Mouse (Mus musculus) heart, postnatal 0 days (tissue): ENCODE results near the gene Rhbdl1. TPM values are rescaled to one million over a fixed set of nuclear protein-coding genes. Genes with fewer than 3 reads are reported as not detected.

Source experiments
- ATAC-seq: fragments of 200-750 bp; cut with Nextera tagmentation; 2 replicates; pipeline ENCODE4 v1.8.0; 2017; ENCODE audit warnings: low read depth, moderate number of reproducible peaks, moderate library complexity; ENCODE audit not compliant: insufficient read depth
- DNase-seq: peaks from one replicate; pipeline ENCODE4 v3.0.0-alpha.2; 2016; ENCODE audit warnings: low spot score
- H3K27ac ChIP-seq: fragments of 300-500 bp; sonication (generic); 2 replicates; pipeline ENCODE4 v1.5.1; 2014; ENCODE audit warnings: low read depth, mild to moderate bottlenecking
- H3K27me3 ChIP-seq: fragments of 300-500 bp; sonication (generic); 2 replicates; pipeline ENCODE4 v1.6.1; 2014; ENCODE audit warnings: low read length, mixed read lengths; ENCODE audit not compliant: control insufficient read depth, insufficient read depth
- H3K36me3 ChIP-seq: fragments of 300-500 bp; sonication (generic); replicated peaks from 2 replicates; pipeline ENCODE4 v1.6.1; 2014; ENCODE audit warnings: low read length, mixed read lengths; ENCODE audit not compliant: control insufficient read depth, insufficient read depth
- H3K4me1 ChIP-seq: fragments of 300-500 bp; sonication (generic); 2 replicates; pipeline ENCODE4 v1.6.1; 2014; ENCODE audit warnings: antibody characterized with exemption; ENCODE audit not compliant: control insufficient read depth, insufficient read depth
- H3K4me2 ChIP-seq: fragments of 300-500 bp; sonication (generic); 2 replicates; pipeline ENCODE4 v1.6.1; 2014; ENCODE audit warnings: low read depth, mild to moderate bottlenecking, low read length, moderate library complexity
- H3K4me3 ChIP-seq: fragments of 300-500 bp; sonication (generic); 2 replicates; pipeline ENCODE4 v1.5.1; 2014; ENCODE audit warnings: low read depth, low read length
- H3K9ac ChIP-seq: fragments of 300-500 bp; sonication (generic); replicated peaks from 2 replicates; pipeline ENCODE4 v1.6.1; 2014; ENCODE audit warnings: low read depth, low read length, mixed read lengths
- H3K9me3 ChIP-seq: fragments of 300-500 bp; sonication (generic); replicated peaks from 2 replicates; pipeline ENCODE4 v1.6.1; 2016; ENCODE audit warnings: low read length; ENCODE audit not compliant: control insufficient read depth
- CTCF ChIP-seq: IDR thresholded peaks from 2 replicates; pipeline ENCODE4 v1.5.1; 2016; ENCODE audit warnings: antibody characterized with exemption, control low read depth, low read depth
- EP300 ChIP-seq: IDR thresholded peaks from 2 replicates; pipeline ENCODE4 v1.6.1; 2016; ENCODE audit warnings: antibody characterized with exemption, low read depth
- WGBS: fragments of 180-500 bp; shearing (Covaris S2); extraction: QIAGEN DNeasy Blood & Tissue Kit; methylation state at CpG from one replicate; pipeline ENCODE4 v1.1.7; 2014; 5-methylcytosine and 5-hydroxymethylcytosine counted together
- microRNA-seq: library from miRNA; unstranded; fragments of <30 nt; microRNA quantifications from one replicate; pipeline ENCODE4, GENCODE M21; 2016
- polyA plus RNA-seq: library from polyadenylated mRNA; unstranded; fragments of >200 nt; fragmentation: Nextera tagmentation; extraction: Ambion mirVana; gene quantifications from 2 replicates; pipeline ENCODE4 v1.2.1, GENCODE M21; 2015
- total RNA-seq: library from RNA; depleted of rRNA; stranded (reverse); fragments of >200 nt; gene quantifications from 2 replicates; pipeline ENCODE4 v1.2.3, GENCODE M21; 2014; ENCODE audit warnings: low replicate concordance; rRNA removed

Gene Rhbdl1
- total and polyA plus RNA-seq, 2 experiments from 2014 or later, result 2.2 to 2.3 TPM

DNA sequence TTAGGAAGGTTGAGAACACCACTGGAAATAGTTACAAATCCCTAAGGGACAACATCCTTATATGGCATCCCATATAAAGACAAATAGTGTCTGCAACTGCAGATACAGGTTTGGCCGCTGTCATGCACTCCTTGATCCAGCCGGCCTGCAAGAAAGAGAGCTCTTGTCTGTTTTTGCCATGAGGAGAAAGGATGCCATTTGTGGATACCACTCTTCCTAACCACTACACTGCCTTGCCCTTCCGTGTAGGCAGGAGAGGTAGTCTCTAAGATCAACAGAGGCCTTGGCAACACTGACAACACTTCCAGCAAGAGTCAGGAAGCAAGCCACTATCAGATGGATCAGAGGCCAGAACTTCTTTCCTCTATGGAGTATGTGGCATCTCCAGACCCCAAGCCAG, 50.8 kb downstream of the Rhbdl1 start, which contains the start of gene Ccdc78:
TSS of gene Ccdc78 (plus strand) at position 301 of the 400 bp plus-strand sequence.
- Histone ChIP-seq H3K36me3 (peaks cover 35% of the 10 kb centered on the region), H3K4me1 (peaks cover 10% of the 10 kb centered on the region), H3K27me3 (no peaks in the 10 kb centered on the region), H3K9me3 (no peaks in the 10 kb centered on the region), H3K9ac (peak within 1 kb of the TSS; percentile 55; the same call in 1 of the 2 replicates), H3K4me2 (peak within 1 kb of the TSS; percentile 84), H3K27ac (peak within 1 kb of the TSS; percentile 61; the same call in 1 of the 2 replicates), H3K4me3 (peak within 1 kb of the TSS; percentile 71)
- ATAC-seq, result no peak
- no peak for DNase-seq
- no peak for TF ChIP-seq EP300
- no peak for TF ChIP-seq CTCF
- WGBS, result 71% methylated on average over 3 of the region's 3 CpGs

DNA sequence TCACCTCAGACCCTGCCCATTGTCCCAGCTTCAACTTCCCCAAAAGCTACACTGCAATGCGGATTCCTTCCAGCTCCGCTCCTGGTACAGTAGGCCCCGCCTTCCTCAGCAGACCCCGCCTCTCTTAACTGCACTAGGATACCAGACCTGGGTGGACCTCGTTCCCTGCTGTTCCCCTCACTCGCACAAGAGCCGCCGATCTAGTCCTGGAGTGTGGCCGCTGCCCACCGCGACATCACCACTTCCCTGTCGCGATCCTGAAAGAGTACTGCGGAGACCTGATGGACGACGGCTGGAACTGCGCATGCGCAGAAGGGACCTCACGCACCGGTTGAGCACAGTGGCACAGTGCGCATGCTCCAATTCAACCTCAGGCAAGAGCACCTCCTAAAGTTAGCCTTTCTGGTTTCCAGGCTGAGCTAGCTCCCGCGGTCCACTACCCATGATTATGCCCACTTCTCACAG, 51.8 kb downstream of the Rhbdl1 start, which contains the start of gene Haghl:
TSS of gene Haghl (minus strand) at position 393 of the 465 bp plus-strand sequence.
- Histone ChIP-seq H3K4me3 (peak within 1 kb of the TSS; percentile 71), H3K27ac (peak within 1 kb of the TSS; percentile 61; the same call in 1 of the 2 replicates), H3K4me1 (peaks cover 10% of the 10 kb centered on the region), H3K9me3 (no peaks in the 10 kb centered on the region), H3K27me3 (no peaks in the 10 kb centered on the region), H3K9ac (peak within 1 kb of the TSS; percentile 55), H3K36me3 (peaks cover 42% of the 10 kb centered on the region), H3K4me2 (peak within 1 kb of the TSS; percentile 84)
- WGBS, result under 1% methylated on average over 23 of the region's 23 CpGs
- DNase-seq (peak; percentile 95), ATAC-seq (peak; percentile 84)
- TF ChIP-seq EP300 (no peak), CTCF (no peak)

Small RNAs within 50 kb of the gene (microRNA-seq; reads per million reads assigned to microRNA genes)
- gene Mir3082, result 0.89 reads per million

Other genes starting within 250 kb of the Rhbdl1 start
- gene Gng13, start 120.1 kb downstream of the Rhbdl1 start, total RNA-seq, result not detected in 2 replicates
- gene Gng13, start 120.1 kb downstream of the Rhbdl1 start, polyA plus RNA-seq, result 3.2 and 6.6 TPM in 2 replicates
- gene Chtf18, start 109.9 kb downstream of the Rhbdl1 start, total RNA-seq, result 9.1 and 10.8 TPM in 2 replicates
- gene Chtf18, start 109.9 kb downstream of the Rhbdl1 start, polyA plus RNA-seq, result 3.9 and 4.1 TPM in 2 replicates
- 3.2 and 4.9 TPM in 2 replicates for gene Rpusd1, start 109.6 kb downstream of the Rhbdl1 start, total RNA-seq
- 9.3 and 9.5 TPM in 2 replicates for gene Rpusd1, start 109.6 kb downstream of the Rhbdl1 start, polyA plus RNA-seq
- not detected in 2 replicates for gene Mslnl, start 101.3 kb downstream of the Rhbdl1 start, total RNA-seq
- not detected in 2 replicates for gene Mslnl, start 101.3 kb downstream of the Rhbdl1 start, polyA plus RNA-seq
- 45.4 and 83.3 TPM in 2 replicates for gene Msln, start 82.9 kb downstream of the Rhbdl1 start, total RNA-seq
- gene Msln, start 82.9 kb downstream of the Rhbdl1 start, polyA plus RNA-seq, result 58.5 and 60.3 TPM in 2 replicates
- gene Narfl, start 63.5 kb downstream of the Rhbdl1 start, total RNA-seq, result 36.8 and 86.7 TPM in 2 replicates
- gene Narfl, start 63.5 kb downstream of the Rhbdl1 start, polyA plus RNA-seq, result 45.1 and 47.7 TPM in 2 replicates
- gene Haghl, start 51.6 kb downstream of the Rhbdl1 start, total RNA-seq, result 50.3 and 59.4 TPM in 2 replicates
- 46.1 and 47.7 TPM in 2 replicates for gene Haghl, start 51.6 kb downstream of the Rhbdl1 start, polyA plus RNA-seq
- gene Ccdc78, start 50.7 kb downstream of the Rhbdl1 start, total RNA-seq, result not detected in 2 replicates
- 0.12 and 0.55 TPM in 2 replicates for gene Ccdc78, start 50.7 kb downstream of the Rhbdl1 start, polyA plus RNA-seq
- gene Fam173a, start 44.4 kb downstream of the Rhbdl1 start, total RNA-seq, result 32.0 and 32.5 TPM in 2 replicates
- gene Fam173a, start 44.4 kb downstream of the Rhbdl1 start, polyA plus RNA-seq, result 55.6 and 63.1 TPM in 2 replicates
- gene AC134908.4, start 41.6 kb downstream of the Rhbdl1 start, total RNA-seq, result not detected in 2 replicates
- gene AC134908.4, start 41.6 kb downstream of the Rhbdl1 start, polyA plus RNA-seq, result 0.66 TPM in 1 of 2 replicates, not detected in the other
- 38.5 and 75.3 TPM in 2 replicates for gene Metrn, start 40.2 kb downstream of the Rhbdl1 start, total RNA-seq
- gene Metrn, start 40.2 kb downstream of the Rhbdl1 start, polyA plus RNA-seq, result 18.2 and 21.0 TPM in 2 replicates
- gene Fbxl16, start 28.2 kb downstream of the Rhbdl1 start, total RNA-seq, result 2.1 TPM in 1 of 2 replicates, not detected in the other
- gene Fbxl16, start 28.2 kb downstream of the Rhbdl1 start, polyA plus RNA-seq, result 0.25 and 0.48 TPM in 2 replicates
- 13.3 and 20.8 TPM in 2 replicates for gene Wdr24, start 13.7 kb downstream of the Rhbdl1 start, total RNA-seq
- 9.6 and 10.5 TPM in 2 replicates for gene Wdr24, start 13.7 kb downstream of the Rhbdl1 start, polyA plus RNA-seq
- 32.2 and 34.6 TPM in 2 replicates for gene Jmjd8, start 8.4 kb downstream of the Rhbdl1 start, total RNA-seq
- 26.1 and 26.2 TPM in 2 replicates for gene Jmjd8, start 8.4 kb downstream of the Rhbdl1 start, polyA plus RNA-seq
- gene Stub1, start 3.9 kb downstream of the Rhbdl1 start, total RNA-seq, result 115 and 154 TPM in 2 replicates
- 212 and 219 TPM in 2 replicates for gene Stub1, start 3.9 kb downstream of the Rhbdl1 start, polyA plus RNA-seq
- 3.8 TPM in 1 of 2 replicates, not detected in the other for gene Gm20683, start 4.5 kb upstream of the Rhbdl1 start, total RNA-seq
- gene Gm20683, start 4.5 kb upstream of the Rhbdl1 start, polyA plus RNA-seq, result 1.5 and 1.8 TPM in 2 replicates
- 88.2 and 116 TPM in 2 replicates for gene Rhot2, start 7.6 kb upstream of the Rhbdl1 start, total RNA-seq
- 27.1 and 27.5 TPM in 2 replicates for gene Rhot2, start 7.6 kb upstream of the Rhbdl1 start, polyA plus RNA-seq
- gene Wdr90, start 24.2 kb upstream of the Rhbdl1 start, total RNA-seq, result 19.3 and 36.7 TPM in 2 replicates
- gene Wdr90, start 24.2 kb upstream of the Rhbdl1 start, polyA plus RNA-seq, result 3.1 and 4.2 TPM in 2 replicates
- gene Mcrip2, start 31.5 kb upstream of the Rhbdl1 start, total RNA-seq, result 202 and 225 TPM in 2 replicates
- 346 and 357 TPM in 2 replicates for gene Mcrip2, start 31.5 kb upstream of the Rhbdl1 start, polyA plus RNA-seq
- 23.1 and 28.1 TPM in 2 replicates for gene Mettl26, start 37.8 kb upstream of the Rhbdl1 start, total RNA-seq
- gene Mettl26, start 37.8 kb upstream of the Rhbdl1 start, polyA plus RNA-seq, result 27.8 and 28.0 TPM in 2 replicates
- gene Wfikkn1, start 43.6 kb upstream of the Rhbdl1 start, total RNA-seq, result not detected in 2 replicates
- gene Wfikkn1, start 43.6 kb upstream of the Rhbdl1 start, polyA plus RNA-seq, result 0.07 and 0.11 TPM in 2 replicates
- gene Rab40c, start 82.4 kb upstream of the Rhbdl1 start, total RNA-seq, result 11.4 and 22.5 TPM in 2 replicates
- 10.3 and 10.4 TPM in 2 replicates for gene Rab40c, start 82.4 kb upstream of the Rhbdl1 start, polyA plus RNA-seq
- gene Pigq, start 107.6 kb upstream of the Rhbdl1 start, total RNA-seq, result 67.9 and 88.0 TPM in 2 replicates
- 46.4 and 47.2 TPM in 2 replicates for gene Pigq, start 107.6 kb upstream of the Rhbdl1 start, polyA plus RNA-seq
- not detected in 2 replicates for gene Nhlrc4, start 107.7 kb upstream of the Rhbdl1 start, total RNA-seq
- gene Nhlrc4, start 107.7 kb upstream of the Rhbdl1 start, polyA plus RNA-seq, result 0.19 TPM in 1 of 2 replicates, not detected in the other
- gene A930017K11Rik, start 115.3 kb upstream of the Rhbdl1 start, total RNA-seq, result not detected in 2 replicates
- gene A930017K11Rik, start 115.3 kb upstream of the Rhbdl1 start, polyA plus RNA-seq, result not detected in 2 replicates
- gene Capn15, start 148.5 kb upstream of the Rhbdl1 start, total RNA-seq, result 6.0 and 8.7 TPM in 2 replicates
- gene Capn15, start 148.5 kb upstream of the Rhbdl1 start, polyA plus RNA-seq, result 7.0 and 7.4 TPM in 2 replicates
- 7.9 and 12.4 TPM in 2 replicates for gene Rab11fip3, start 232.3 kb upstream of the Rhbdl1 start, total RNA-seq
- 6.1 and 8.7 TPM in 2 replicates for gene Rab11fip3, start 232.3 kb upstream of the Rhbdl1 start, polyA plus RNA-seq